Mouse (Mus musculus) heart, postnatal 0 days (tissue): Measurements from ENCODE around the gene Atp8b4.

Experiments
- CTCF ChIP-seq: IDR thresholded peaks from 2 replicates; pipeline ENCODE4 v1.5.1; 2016; ENCODE audit warnings: antibody characterized with exemption, control low read depth, low read depth
- EP300 ChIP-seq: IDR thresholded peaks from 2 replicates; pipeline ENCODE4 v1.6.1; 2016; ENCODE audit warnings: antibody characterized with exemption, low read depth

GRCm38 (mm10) chr2:126387458-126388037 lies 112.9 kb downstream of the Atp8b4 start:
- TF ChIP-seq CTCF, result no peak
- TF ChIP-seq EP300, result no peak
